In genomic region chr7:35386525-35386952, GRCm38 (mm10) we compare ENCODE assay signal across 8 mouse cellular contexts. TPM values are rescaled to one million over a fixed set of nuclear protein-coding genes. Genes with fewer than 3 reads are reported as not detected.
DNase-seq lines count a peak whose midpoint lies in the region; ATAC-seq and TF ChIP-seq lines count a peak whose summit lies in the region.

No protein-coding gene starts in this region.

- TF ChIP-seq POLR2A in bone marrow, adult 2 months (IDR thresholded peaks at IDR 0.05; ENCODE audit: borderline replicate concordance, control insufficient read depth, low read depth, low read length): no peak
- TF ChIP-seq POLR2A in small intestine, adult 2 months (IDR thresholded peaks at IDR 0.05; ENCODE audit: low read depth, low read length): no peak

- H3K4me2 ChIP-seq in kidney, embryonic 16.5 days (replicated peaks; ENCODE audit: low read depth, low read length): no peak overlapping the region
- no peak overlapping the region for H3K4me2 ChIP-seq in kidney, embryonic 15.5 days

- DNase-seq in kidney, adult 11 months: peak; percentile 65
- DNase-seq in frontal cortex, postnatal 25 days (ENCODE audit: low spot score in 2 of 2): no peak
- no peak for DNase-seq in urinary bladder, adult 18-20 months (ENCODE audit: low spot score in 2 of 2)
- DNase-seq in right cerebral cortex, postnatal 25 days: no peak

- no peak for ATAC-seq in kidney, embryonic 16.5 days (ENCODE audit: low FRiP score, low TSS enrichment)
- ATAC-seq in kidney, embryonic 15.5 days (replicated peaks; ENCODE audit: low FRiP score): 0 out of 2 replicates have a peak, but pooled peaks have one; percentile 19

- WGBS in kidney, embryonic 16.5 days: 54% methylated on average over 6 of the region's 6 CpGs
- WGBS in bone marrow, adult 2 months: 66% methylated on average over 6 of the region's 6 CpGs
- 60% methylated on average over 6 of the region's 6 CpGs for WGBS in kidney, embryonic 15.5 days
- 60% methylated on average over 6 of the region's 6 CpGs for WGBS in small intestine, adult 2 months

- no peak overlapping the region for H3K9ac ChIP-seq in kidney, embryonic 16.5 days (replicated peaks; ENCODE audit: low read length)
- H3K9ac ChIP-seq in kidney, embryonic 15.5 days: no peak overlapping the region

- H3K4me3 ChIP-seq in kidney, embryonic 16.5 days (ENCODE audit: low read length): no peak overlapping the region
- H3K4me3 ChIP-seq in bone marrow, adult 2 months (replicated peaks; ENCODE audit: control insufficient read depth, low read depth, low read length): no peak overlapping the region
- no peak overlapping the region for H3K4me3 ChIP-seq in kidney, embryonic 15.5 days (replicated peaks)
- H3K4me3 ChIP-seq in small intestine, adult 2 months (ENCODE audit: low read depth, low read length): no peak overlapping the region

- H3K36me3 ChIP-seq in kidney, embryonic 16.5 days (ENCODE audit: insufficient read depth, low read length): peaks cover 16% of the 10 kb centered on the region
- H3K36me3 ChIP-seq in kidney, embryonic 15.5 days: peaks cover 27% of the 10 kb centered on the region
- H3K36me3 ChIP-seq in small intestine, adult 2 months (ENCODE audit: control insufficient read depth, insufficient read depth, low read length): peaks cover 66% of the 10 kb centered on the region

- H3K9me3 ChIP-seq in kidney, embryonic 16.5 days (ENCODE audit: low read length): no peaks in the 10 kb centered on the region
- no peaks in the 10 kb centered on the region for H3K9me3 ChIP-seq in kidney, embryonic 15.5 days (replicated peaks)

- peak; percentile 61 for TF ChIP-seq CTCF in bone marrow, adult 2 months (IDR thresholded peaks at IDR 0.05; ENCODE audit: control insufficient read depth, insufficient read depth, low read length)
- peak; percentile 68; the same call in 1 of the 2 replicates for TF ChIP-seq CTCF in small intestine, adult 2 months (IDR thresholded peaks at IDR 0.05; ENCODE audit: extremely low read depth, insufficient read length, insufficient replicate concordance, low read depth, low read length)

- H3K4me1 ChIP-seq in kidney, embryonic 16.5 days (ENCODE audit: insufficient read depth, low read length): peaks cover 19% of the 10 kb centered on the region
- no peaks in the 10 kb centered on the region for H3K4me1 ChIP-seq in bone marrow, adult 2 months (ENCODE audit: control insufficient read depth, insufficient read depth, low read length)
- H3K4me1 ChIP-seq in kidney, embryonic 15.5 days: peaks cover 40% of the 10 kb centered on the region
- H3K4me1 ChIP-seq in small intestine, adult 2 months (ENCODE audit: control insufficient read depth, insufficient read depth, insufficient read length, low read length): peaks cover 5% of the 10 kb centered on the region; the same call in 1 of the 2 replicates

- H3K27ac ChIP-seq in kidney, embryonic 16.5 days (ENCODE audit: low read length): no peak overlapping the region
- no peak overlapping the region for H3K27ac ChIP-seq in bone marrow, adult 2 months (ENCODE audit: control insufficient read depth, insufficient read depth, low read depth, low read length, poor library complexity)
- H3K27ac ChIP-seq in kidney, embryonic 15.5 days: peak overlapping the region; percentile 48; the same call in 1 of the 2 replicates
- H3K27ac ChIP-seq in small intestine, adult 2 months (ENCODE audit: insufficient read depth, low read depth, low read length): no peak overlapping the region

- H3K27me3 ChIP-seq in kidney, embryonic 16.5 days (ENCODE audit: insufficient read depth, low read length): no peaks in the 10 kb centered on the region
- no peaks in the 10 kb centered on the region for H3K27me3 ChIP-seq in kidney, embryonic 15.5 days
- no peaks in the 10 kb centered on the region for H3K27me3 ChIP-seq in small intestine, adult 2 months (ENCODE audit: control insufficient read depth, insufficient read depth, low read length)

RNA-seq across cellular contexts. Expression of gene Faap24, which starts 10.1 kb away (rescaled TPM):
- polyA plus RNA-seq in kidney, embryonic 16.5 days (2015; fragmentation: Nextera tagmentation; extraction: Ambion mirVana): 16.9 and 17.8 TPM in 2 replicates
- polyA plus RNA-seq in bone marrow, adult 2 months (2011; ENCODE audit: insufficient read depth, insufficient read length, low replicate concordance, missing spikeins): 7.3 and 8.2 TPM in 2 replicates
- polyA plus RNA-seq in kidney, embryonic 15.5 days (2015; fragmentation: Nextera tagmentation; extraction: Ambion mirVana): 19.4 and 20.2 TPM in 2 replicates
- polyA plus RNA-seq in small intestine, adult 2 months (2012; rRNA removed): 1.8 and 3.9 TPM in 2 replicates

RNA-seq across cellular contexts. Expression of gene Cep89, which starts 10.3 kb away (rescaled TPM):
- 63.7 and 73.2 TPM in 2 replicates for polyA plus RNA-seq in kidney, embryonic 16.5 days (2015; fragmentation: Nextera tagmentation; extraction: Ambion mirVana)
- 39.2 and 54.7 TPM in 2 replicates for polyA plus RNA-seq in bone marrow, adult 2 months (2011; ENCODE audit: insufficient read depth, insufficient read length, low replicate concordance, missing spikeins)
- 53.9 and 63.3 TPM in 2 replicates for polyA plus RNA-seq in kidney, embryonic 15.5 days (2015; fragmentation: Nextera tagmentation; extraction: Ambion mirVana)
- 4.4 and 10.1 TPM in 2 replicates for polyA plus RNA-seq in small intestine, adult 2 months (2012; rRNA removed)

RNA-seq across cellular contexts. Expression of gene Rhpn2, which starts 52.6 kb away (rescaled TPM):
- polyA plus RNA-seq in kidney, embryonic 16.5 days (2015; fragmentation: Nextera tagmentation; extraction: Ambion mirVana): 16.3 TPM in 2 replicates
- 2.0 TPM in 1 of 2 replicates, not detected in the other for polyA plus RNA-seq in bone marrow, adult 2 months (2011; ENCODE audit: insufficient read depth, insufficient read length, low replicate concordance, missing spikeins)
- 14.3 and 14.4 TPM in 2 replicates for polyA plus RNA-seq in kidney, embryonic 15.5 days (2015; fragmentation: Nextera tagmentation; extraction: Ambion mirVana)
- polyA plus RNA-seq in small intestine, adult 2 months (2012; rRNA removed): 14.6 and 46.0 TPM in 2 replicates
